Mouse (Mus musculus) spleen, postnatal 14 days (tissue): Measurements from ENCODE around the gene Frmd8.

Experiments
- DNase-seq, 2 experiments: peaks; one replicate each; pipeline ENCODE4 v3.0.0; 2021 to 2022; ENCODE audit warnings: low spot score in 2 of 2

Frmd8 gene

GRCm38 (mm10) chr19:5838892-5839165 is 36.2 kb downstream of the Frmd8 start:
- DNase-seq: no peak

- DNase-seq: no peak
These were observed 36.8 kb downstream of the Frmd8 start for GRCm38 (mm10) chr19:5838136-5838891.

- no peak for DNase-seq
These were observed 37.5 kb downstream of the Frmd8 start for GRCm38 (mm10) chr19:5837606-5838005.

- no peak for DNase-seq
These were observed 38.0 kb downstream of the Frmd8 start for GRCm38 (mm10) chr19:5836941-5837572.

- no peak for DNase-seq
These were observed 39.1 kb downstream of the Frmd8 start for GRCm38 (mm10) chr19:5835922-5836430.

- DNase-seq: no peak
These were observed 39.8 kb downstream of the Frmd8 start for GRCm38 (mm10) chr19:5835054-5835921.

- no peak for DNase-seq
These were observed 40.7 kb downstream of the Frmd8 start for GRCm38 (mm10) chr19:5834260-5834925.

- no peak for DNase-seq
These were observed 41.6 kb downstream of the Frmd8 start for GRCm38 (mm10) chr19:5833287-5834100.

- DNase-seq: no peak
These were observed 42.7 kb downstream of the Frmd8 start for GRCm38 (mm10) chr19:5832326-5832725.

- no peak for DNase-seq
These were observed 43.1 kb downstream of the Frmd8 start for GRCm38 (mm10) chr19:5831958-5832320.

GRCm38 (mm10) chr19:5831224-5831957 is 43.7 kb downstream of the Frmd8 start:
- no peak for DNase-seq

GRCm38 (mm10) chr19:5830776-5831175 is 44.3 kb downstream of the Frmd8 start:
- DNase-seq: no peak

GRCm38 (mm10) chr19:5829958-5830615 is 45.0 kb downstream of the Frmd8 start:
- DNase-seq: no peak

GRCm38 (mm10) chr19:5828905-5829304 is 46.2 kb downstream of the Frmd8 start:
- no peak for DNase-seq

GRCm38 (mm10) chr19:5828155-5828554 is 46.9 kb downstream of the Frmd8 start:
- DNase-seq: no peak

GRCm38 (mm10) chr19:5827456-5828154 is 47.5 kb downstream of the Frmd8 start:
- DNase-seq: no peak

- DNase-seq: no peak
These were observed 48.0 kb downstream of the Frmd8 start for GRCm38 (mm10) chr19:5827044-5827443.

- DNase-seq: no peak
These were observed 48.4 kb downstream of the Frmd8 start for GRCm38 (mm10) chr19:5826731-5827002.

GRCm38 (mm10) chr19:5825901-5826730 is 49.0 kb downstream of the Frmd8 start:
- DNase-seq: no peak
